Mouse (Mus musculus) ES-E14 (cell line): ENCODE measurements around the gene Sh3bp4.

Experiments
- CHD2 ChIP-seq: IDR thresholded peaks from 2 replicates; pipeline ENCODE4 v1.6.1; 2014; ENCODE audit warnings: mild to moderate bottlenecking, low read depth, low read length, inconsistent platforms
- MAFK ChIP-seq: IDR thresholded peaks from 2 replicates; pipeline ENCODE4 v1.6.1; 2014; ENCODE audit warnings: mild to moderate bottlenecking, low read depth, low read length, inconsistent platforms; ENCODE audit not compliant: insufficient read depth
- ZC3H11A ChIP-seq: IDR thresholded peaks from 2 replicates; pipeline ENCODE4 v1.6.1; 2012; ENCODE audit warnings: low read depth, mild to moderate bottlenecking, inconsistent platforms, low read length, borderline replicate concordance

GRCm38 (mm10) chr1:89105891-89106830 lies 35.9 kb downstream of the Sh3bp4 start:
- TF ChIP-seq MAFK = no peak
- no peak for TF ChIP-seq CHD2
- TF ChIP-seq ZC3H11A = no peak
